ENCODE assay signal across 8 mouse cellular contexts in the genomic region with DNA sequence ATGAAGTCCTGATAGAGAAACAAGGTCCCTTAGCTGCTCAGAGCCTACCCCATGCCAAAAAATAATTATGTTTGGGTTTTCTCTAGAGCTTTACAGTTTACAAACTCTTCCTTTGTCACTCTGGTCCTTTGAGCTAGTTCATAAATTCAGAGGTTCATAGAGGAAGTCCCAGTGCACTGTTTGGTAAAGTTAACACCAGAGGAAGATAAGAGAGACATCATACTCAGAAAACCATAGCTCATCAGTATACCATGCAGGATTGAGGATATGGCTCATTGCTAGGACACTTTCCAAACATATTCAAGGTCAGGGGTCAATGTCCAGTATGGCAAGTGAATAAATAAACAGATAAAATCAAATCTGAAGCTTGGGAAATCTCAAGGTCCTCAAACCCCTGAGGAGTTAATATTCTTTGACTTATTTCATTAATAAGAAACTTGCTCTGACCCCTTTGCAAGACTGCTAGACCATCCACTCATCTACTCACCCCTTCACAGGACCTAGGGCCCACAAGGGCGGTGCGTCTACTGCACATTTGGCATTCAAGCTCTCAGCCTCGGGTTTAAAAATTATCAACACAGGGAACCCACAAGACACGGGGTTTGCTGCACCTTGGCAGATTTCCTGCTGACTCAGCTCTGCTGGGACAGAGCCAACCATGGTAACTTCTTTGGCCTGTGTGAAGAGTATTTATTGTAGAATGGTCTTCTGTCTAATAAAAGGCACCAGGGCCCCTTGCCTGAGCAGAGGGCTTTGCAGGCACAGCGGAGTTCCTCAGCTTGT. TPM values are rescaled to one million over a fixed set of nuclear protein-coding genes. Genes with fewer than 3 reads are reported as not detected.
DNase-seq lines count a peak whose midpoint lies in the region; ATAC-seq and TF ChIP-seq lines count a peak whose summit lies in the region.

No protein-coding gene starts in this region.

- H3K4me3 ChIP-seq in kidney, adult 2 months (ENCODE audit: insufficient read depth, low read depth, low read length) = no peak overlapping the region
- H3K4me3 ChIP-seq in midbrain, embryonic 15.5 days = no peak overlapping the region

- 14% methylated on average over 5 of the region's 5 CpGs for WGBS in kidney, adult 2 months
- WGBS in midbrain, embryonic 15.5 days = 73% methylated on average over 5 of the region's 5 CpGs

- H3K4me2 ChIP-seq in midbrain, embryonic 15.5 days = no peak overlapping the region

- ATAC-seq in cerebellum, adult (ENCODE audit: insufficient number of reproducible peaks, low FRiP score, low TSS enrichment) = no peak
- ATAC-seq in megakaryocyte-erythroid progenitor cell, adult 5-6 weeks (replicated peaks; ENCODE audit: low FRiP score, low TSS enrichment, poor library complexity, severe bottlenecking) = peak; percentile 60
- ATAC-seq in midbrain, embryonic 15.5 days (replicated peaks) = no peak

- no peaks in the 10 kb centered on the region for H3K36me3 ChIP-seq in kidney, adult 2 months (ENCODE audit: control insufficient read depth, insufficient read depth, low read length)
- no peaks in the 10 kb centered on the region for H3K36me3 ChIP-seq in midbrain, embryonic 15.5 days (replicated peaks)

- H3K9me3 ChIP-seq in midbrain, embryonic 15.5 days = no peaks in the 10 kb centered on the region

- no peak for TF ChIP-seq POLR2A in kidney, adult 2 months (IDR thresholded peaks at IDR 0.05; ENCODE audit: low read depth, low read length)

- H3K27me3 ChIP-seq in kidney, adult 2 months (replicated peaks; ENCODE audit: control insufficient read depth, insufficient read depth, low read length) = no peaks in the 10 kb centered on the region
- no peaks in the 10 kb centered on the region for H3K27me3 ChIP-seq in midbrain, embryonic 15.5 days (replicated peaks)

- peaks cover 18% of the 10 kb centered on the region for H3K4me1 ChIP-seq in kidney, adult 2 months (ENCODE audit: control insufficient read depth, insufficient read depth, low read length)
- H3K4me1 ChIP-seq in midbrain, embryonic 15.5 days = no peaks in the 10 kb centered on the region

- DNase-seq in cerebellum, adult 11-12 months = peak; percentile 59
- peak; percentile 61 for DNase-seq in MEL-GATA-1-ER (ENCODE audit: extremely low read depth, low read depth)
- DNase-seq in cerebellum, postnatal 36 days = peak; percentile 77 to 81
- peak; percentile 96 for DNase-seq in kidney, adult 2 months
- no peak for DNase-seq in retina, embryonic 14.5 days (ENCODE audit: low spot score)

- TF ChIP-seq CTCF in kidney, adult 2 months (conservative IDR thresholded peaks at IDR 0.05; ENCODE audit: insufficient read depth, insufficient read length, low read depth, low read length) = no peak

- H3K9ac ChIP-seq in midbrain, embryonic 15.5 days = no peak overlapping the region

- peak overlapping the region; percentile 63 for H3K27ac ChIP-seq in kidney, adult 2 months (ENCODE audit: insufficient read depth, low read depth, low read length)
- no peak overlapping the region for H3K27ac ChIP-seq in midbrain, embryonic 15.5 days

RNA-seq across cellular contexts. Expression of a gene that starts 8.7 kb away (rescaled TPM):
- 13.8 and 17.6 TPM in 2 replicates for polyA plus RNA-seq in kidney, adult 2 months (2012; rRNA removed)
- total RNA-seq in megakaryocyte-erythroid progenitor cell, adult 5-6 weeks (2014; fragmentation: Nextera tagmentation) = 16.0 and 18.4 TPM in 2 replicates
- total RNA-seq in megakaryocyte-erythroid progenitor cell, adult 5-6 weeks (2017) = 11.0 and 13.8 TPM in 2 replicates
- polyA plus RNA-seq in midbrain, embryonic 15.5 days (2015; fragmentation: Nextera tagmentation; extraction: Ambion mirVana) = 13.5 and 14.4 TPM in 2 replicates
